Mouse (Mus musculus): Measurements from ENCODE around the gene Cdc42ep4. TPM values are rescaled to one million over a fixed set of nuclear protein-coding genes. Genes with fewer than 3 reads are reported as not detected.

The Cdc42ep4 gene
- polyA plus RNA-seq, 1 experiment = not detected

DNA sequence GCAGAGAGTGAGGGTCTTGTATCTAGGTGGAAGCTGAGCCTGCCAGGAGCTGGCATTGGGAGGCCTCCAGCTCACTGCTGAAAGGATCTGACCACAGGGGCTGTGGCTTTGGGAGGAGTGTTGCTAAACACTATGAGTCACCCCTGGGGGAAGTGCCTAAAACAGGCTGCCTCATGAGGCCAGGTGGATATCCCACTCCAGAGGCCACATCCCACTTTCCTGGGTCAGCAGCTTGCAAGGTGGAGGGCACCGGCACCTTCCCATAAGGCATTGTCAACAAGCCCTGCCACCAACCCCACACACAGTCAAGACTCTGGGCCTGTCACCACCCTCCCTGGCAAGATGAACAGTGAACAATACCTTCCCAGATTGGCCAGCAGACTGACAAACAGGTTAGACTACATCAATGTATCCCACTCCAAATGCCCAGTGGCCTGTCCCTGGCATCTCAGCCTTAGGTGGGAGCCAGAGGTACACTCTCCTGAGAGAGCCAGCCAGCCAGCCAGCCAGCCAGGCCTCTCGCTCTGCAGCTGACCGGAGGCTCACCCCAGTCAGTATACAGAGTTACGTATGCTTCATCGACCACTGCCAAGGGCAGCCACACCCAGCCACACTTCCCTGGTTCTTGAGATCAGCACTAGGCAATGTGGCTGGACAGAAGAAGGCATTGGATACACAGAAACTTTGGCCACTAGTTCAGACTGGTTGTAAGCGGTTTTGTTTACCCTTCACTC is 17.9 kb downstream of the Cdc42ep4 start:
- no peak overlapping the region for H3K27ac ChIP-seq (ENCODE audit: insufficient read depth, low read depth, low read length)

DNA sequence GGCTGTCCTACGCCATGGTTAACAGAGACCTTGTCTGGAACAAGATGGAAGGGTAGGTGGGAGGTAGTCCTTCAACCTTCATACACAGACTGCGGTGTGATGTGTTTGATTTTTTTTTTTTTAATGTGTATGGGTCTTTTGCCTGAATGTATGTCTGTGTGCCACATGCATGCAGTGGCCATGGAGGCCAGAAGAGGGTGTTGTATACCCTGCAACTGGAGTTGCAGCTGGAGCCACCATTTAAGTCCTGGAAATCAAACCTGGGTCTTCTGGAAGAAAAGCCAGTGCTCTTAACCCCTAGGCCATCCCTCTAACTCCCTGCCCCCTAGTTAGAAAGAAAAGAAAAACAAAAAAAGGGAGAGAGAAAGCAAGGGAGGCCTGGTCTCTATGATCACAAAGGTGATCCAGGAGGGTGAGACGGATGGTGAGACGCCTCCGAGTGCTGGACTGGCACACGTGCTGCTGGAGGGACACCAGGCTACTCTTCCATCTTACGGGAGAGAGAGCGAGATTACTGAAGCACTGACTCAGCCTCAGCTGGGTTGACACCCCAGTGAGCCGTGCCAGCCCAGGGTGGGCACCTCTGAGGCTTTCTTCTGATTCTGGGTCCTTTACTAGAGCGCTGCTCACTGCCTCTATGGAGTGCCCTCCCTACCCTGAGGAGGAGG is 19.6 kb downstream of the Cdc42ep4 start:
- no peak overlapping the region for H3K4me3 ChIP-seq (ENCODE audit: insufficient read depth, low read depth, low read length)
- WGBS = 80% methylated on average over 10 of the region's 10 CpGs
- peaks cover 20% of the 10 kb centered on the region for H3K4me1 ChIP-seq (ENCODE audit: control insufficient read depth, insufficient read depth, low read length)
- H3K27ac ChIP-seq (ENCODE audit: insufficient read depth, low read depth, low read length) = no peak overlapping the region
- no peak for TF ChIP-seq CTCF (IDR thresholded peaks at IDR 0.05; ENCODE audit: insufficient read depth, low read depth, low read length)
- no peak for TF ChIP-seq POLR2A (IDR thresholded peaks at IDR 0.05; ENCODE audit: insufficient read depth, low read depth, low read length)

More for the DNA sequence above, 17.9 kb downstream of the Cdc42ep4 start:
- H3K4me3 ChIP-seq (ENCODE audit: insufficient read depth, low read depth, low read length) = no peak overlapping the region
- peaks cover 18% of the 10 kb centered on the region for H3K4me1 ChIP-seq (ENCODE audit: control insufficient read depth, insufficient read depth, low read length)
- WGBS = 68% methylated on average over 6 of the region's 6 CpGs
- TF ChIP-seq POLR2A (IDR thresholded peaks at IDR 0.05; ENCODE audit: insufficient read depth, low read depth, low read length) (no peak), CTCF (IDR thresholded peaks at IDR 0.05; ENCODE audit: insufficient read depth, low read depth, low read length) (no peak)

DNA sequence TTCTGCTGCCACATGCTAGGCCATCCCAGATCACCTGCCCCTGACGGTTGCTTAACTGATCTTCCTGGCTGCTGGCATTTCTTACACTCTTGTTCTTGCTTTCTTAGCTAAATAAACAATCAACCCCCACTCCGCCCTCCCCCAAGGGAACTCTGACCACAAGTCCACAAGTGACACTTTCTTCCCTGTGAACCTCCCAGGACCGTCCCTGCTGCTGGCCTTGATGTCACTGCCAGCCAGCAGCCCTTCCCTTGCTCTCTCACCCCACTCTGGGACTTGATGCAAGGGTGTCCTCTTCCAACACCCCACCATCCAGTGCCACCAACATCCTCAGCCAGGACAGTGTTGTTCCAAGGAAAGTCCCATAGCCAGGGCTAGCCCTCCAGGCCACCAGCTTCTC is 20.8 kb downstream of the Cdc42ep4 start:
- WGBS = 81% methylated on average over 3 of the region's 3 CpGs
- Histone ChIP-seq H3K4me3 (ENCODE audit: insufficient read depth, low read depth, low read length) (no peak overlapping the region), H3K27ac (ENCODE audit: insufficient read depth, low read depth, low read length) (no peak overlapping the region), H3K4me1 (ENCODE audit: control insufficient read depth, insufficient read depth, low read length) (peaks cover 26% of the 10 kb centered on the region)
- TF ChIP-seq CTCF (IDR thresholded peaks at IDR 0.05; ENCODE audit: insufficient read depth, low read depth, low read length) (no peak), POLR2A (IDR thresholded peaks at IDR 0.05; ENCODE audit: insufficient read depth, low read depth, low read length) (no peak)

DNA sequence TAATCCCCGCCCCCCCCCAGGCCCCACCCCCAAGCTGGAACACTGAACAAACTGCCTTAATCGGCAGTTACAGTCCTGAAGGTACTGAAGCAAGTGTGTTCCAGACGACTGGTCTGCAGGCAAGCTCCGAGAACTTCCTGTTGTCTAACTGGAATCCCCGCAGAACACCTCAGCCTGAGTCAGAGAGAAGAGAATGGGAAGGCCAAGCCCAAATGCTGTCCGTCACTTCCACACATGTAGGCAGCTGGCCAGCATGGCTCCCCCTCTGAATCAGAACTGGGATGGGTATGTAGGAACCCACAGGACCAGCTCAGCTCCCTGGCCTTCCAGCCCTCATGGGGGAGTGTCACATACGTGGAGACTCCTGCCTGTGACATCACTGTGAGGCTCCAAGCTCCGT is 21.8 kb downstream of the Cdc42ep4 start:
- Histone ChIP-seq H3K4me3 (ENCODE audit: insufficient read depth, low read depth, low read length) (no peak overlapping the region), H3K4me1 (ENCODE audit: control insufficient read depth, insufficient read depth, low read length) (peaks cover 33% of the 10 kb centered on the region), H3K27ac (ENCODE audit: insufficient read depth, low read depth, low read length) (no peak overlapping the region)
- WGBS = 70% methylated on average over 8 of the region's 8 CpGs
- TF ChIP-seq CTCF (IDR thresholded peaks at IDR 0.05; ENCODE audit: insufficient read depth, low read depth, low read length) (no peak), POLR2A (IDR thresholded peaks at IDR 0.05; ENCODE audit: insufficient read depth, low read depth, low read length) (no peak)

DNA sequence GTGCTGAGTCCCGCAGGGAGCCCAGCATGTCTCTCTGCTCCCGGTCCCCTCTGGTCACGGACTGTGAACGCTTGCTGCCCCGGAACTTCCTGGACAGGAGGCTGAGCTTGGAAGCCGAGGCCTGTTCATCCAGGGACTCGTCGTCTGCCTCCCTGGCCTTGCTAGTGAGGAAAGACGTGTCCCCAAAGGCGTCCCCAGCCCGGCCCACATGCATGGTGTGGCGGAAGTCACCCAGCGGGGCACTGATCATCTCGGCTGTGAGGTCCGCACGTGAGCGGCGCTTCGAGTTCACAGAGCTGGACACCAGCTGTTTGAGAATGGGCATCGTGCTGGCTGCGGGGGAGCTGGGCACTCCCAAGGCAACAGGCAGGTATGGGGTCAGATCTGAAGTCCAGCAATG is 22.4 kb downstream of the Cdc42ep4 start:
- no peak for TF ChIP-seq CTCF (IDR thresholded peaks at IDR 0.05; ENCODE audit: insufficient read depth, low read depth, low read length)
- TF ChIP-seq POLR2A (IDR thresholded peaks at IDR 0.05; ENCODE audit: insufficient read depth, low read depth, low read length) = no peak
- WGBS = 83% methylated on average over 21 of the region's 21 CpGs
- H3K4me3 ChIP-seq (ENCODE audit: insufficient read depth, low read depth, low read length) = no peak overlapping the region
- no peak overlapping the region for H3K27ac ChIP-seq (ENCODE audit: insufficient read depth, low read depth, low read length)
- peaks cover 31% of the 10 kb centered on the region for H3K4me1 ChIP-seq (ENCODE audit: control insufficient read depth, insufficient read depth, low read length)

DNA sequence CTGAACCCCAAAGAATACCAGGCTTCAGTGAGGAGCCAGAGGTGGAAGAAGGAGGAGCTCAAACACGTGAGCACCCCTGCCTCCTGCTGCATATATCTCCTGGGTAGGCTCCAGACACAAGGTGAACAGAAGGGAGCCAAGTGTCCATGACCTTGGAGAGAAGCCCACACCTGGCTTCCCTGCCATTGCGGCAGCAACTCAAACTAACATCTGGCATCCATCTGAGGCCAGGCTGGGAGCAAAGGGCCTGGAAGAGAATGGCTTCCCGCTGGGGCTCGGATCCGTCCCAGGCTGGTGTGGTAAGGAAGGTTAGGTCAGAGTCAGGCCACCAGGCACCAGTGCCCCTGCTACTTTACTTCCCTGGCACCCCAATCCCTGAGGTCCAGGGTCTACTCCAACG is 23.7 kb downstream of the Cdc42ep4 start:
- peaks cover 23% of the 10 kb centered on the region for H3K4me1 ChIP-seq (ENCODE audit: control insufficient read depth, insufficient read depth, low read length)
- WGBS = 77% methylated on average over 6 of the region's 6 CpGs
- TF ChIP-seq POLR2A (IDR thresholded peaks at IDR 0.05; ENCODE audit: insufficient read depth, low read depth, low read length) (no peak), CTCF (IDR thresholded peaks at IDR 0.05; ENCODE audit: insufficient read depth, low read depth, low read length) (no peak)
- no peak overlapping the region for H3K27ac ChIP-seq (ENCODE audit: insufficient read depth, low read depth, low read length)
- H3K4me3 ChIP-seq (ENCODE audit: insufficient read depth, low read depth, low read length) = no peak overlapping the region

DNA sequence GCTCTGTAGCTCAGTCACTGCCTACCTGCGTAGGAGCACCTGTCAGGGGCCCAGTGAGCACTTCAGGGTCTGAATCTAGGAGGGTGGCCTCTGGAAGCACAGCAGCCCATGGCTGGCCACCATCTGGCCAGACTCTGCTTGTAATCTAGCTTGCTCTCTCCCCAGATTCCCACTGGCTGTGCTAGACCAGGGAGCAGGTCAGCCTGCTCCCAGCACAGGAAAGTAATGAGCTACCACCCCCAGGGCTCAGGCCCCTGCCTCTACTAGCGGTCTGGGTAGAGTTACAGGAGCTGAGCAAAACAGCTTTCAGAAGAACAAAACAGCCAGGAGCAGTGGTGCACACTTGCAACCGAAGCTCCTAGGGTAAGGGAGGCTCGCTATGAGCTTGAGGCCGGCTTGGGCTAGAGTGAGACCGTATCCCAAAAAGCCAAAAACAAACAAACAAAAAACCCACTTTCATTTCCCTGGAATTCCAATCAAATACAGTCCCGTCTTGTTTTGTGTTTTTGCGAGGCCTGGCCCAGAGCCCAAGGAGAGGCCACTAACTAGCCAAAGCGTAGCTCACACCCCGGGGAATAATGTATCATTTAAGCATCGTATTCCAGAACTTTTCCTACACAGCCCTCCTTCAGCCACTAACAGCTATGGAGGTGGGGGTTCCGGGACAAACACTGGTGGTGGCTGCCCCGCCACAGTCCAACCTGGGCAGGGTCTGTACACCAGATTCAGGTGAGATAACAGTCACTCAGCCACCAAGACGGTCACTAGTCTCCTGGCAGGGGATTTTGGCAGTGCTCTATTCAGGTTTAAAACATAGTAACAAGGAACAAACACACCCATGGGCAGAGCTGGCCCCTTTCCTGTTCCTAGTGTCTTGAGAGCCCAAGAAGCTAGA is 24.4 kb downstream of the Cdc42ep4 start:
- Histone ChIP-seq H3K27ac (ENCODE audit: insufficient read depth, low read depth, low read length) (no peak overlapping the region), H3K4me3 (ENCODE audit: insufficient read depth, low read depth, low read length) (no peak overlapping the region), H3K4me1 (ENCODE audit: control insufficient read depth, insufficient read depth, low read length) (peaks cover 24% of the 10 kb centered on the region)
- 74% methylated on average over 14 of the region's 14 CpGs for WGBS
- TF ChIP-seq CTCF (IDR thresholded peaks at IDR 0.05; ENCODE audit: insufficient read depth, low read depth, low read length) = no peak
- no peak for TF ChIP-seq POLR2A (IDR thresholded peaks at IDR 0.05; ENCODE audit: insufficient read depth, low read depth, low read length)

DNA sequence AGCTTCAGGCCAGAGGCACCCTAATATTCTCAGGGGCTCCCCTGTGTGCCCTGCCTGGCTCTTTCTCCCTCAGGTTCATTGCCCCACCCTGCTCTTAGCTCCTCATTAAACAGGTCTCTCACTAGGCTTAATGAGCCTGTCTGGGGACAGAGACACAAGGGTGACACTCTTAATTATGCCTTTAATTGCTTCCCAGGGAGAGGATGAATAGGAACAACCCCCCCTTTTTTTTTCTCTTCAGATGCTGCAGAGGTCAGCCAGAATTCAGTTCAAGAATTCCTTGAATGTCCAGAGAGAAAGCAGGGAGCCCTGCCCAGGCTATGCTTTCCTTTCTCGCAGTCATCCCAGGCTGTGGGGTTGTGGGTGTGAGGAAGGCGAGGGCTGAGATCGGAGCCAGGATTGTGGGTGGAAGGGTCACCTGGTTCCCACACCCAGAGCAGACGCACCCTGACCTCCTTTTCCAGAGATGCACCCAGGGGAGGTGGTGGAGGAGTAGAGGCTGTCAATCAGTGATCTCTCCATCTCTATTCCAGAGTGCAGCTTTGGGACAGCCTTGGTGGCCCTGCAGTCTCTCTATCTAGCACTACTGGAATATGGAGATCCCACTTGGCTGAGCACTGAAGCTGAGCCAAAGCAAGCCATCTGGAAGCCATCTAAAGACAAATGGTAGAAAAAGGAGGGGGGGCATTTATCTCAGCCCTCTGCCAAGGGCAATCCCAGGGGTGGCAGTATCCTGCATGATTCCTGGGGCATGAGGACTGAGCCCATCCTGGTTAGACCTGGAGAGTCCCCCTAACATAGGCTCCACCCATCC is 26.2 kb downstream of the Cdc42ep4 start:
- TF ChIP-seq POLR2A (IDR thresholded peaks at IDR 0.05; ENCODE audit: insufficient read depth, low read depth, low read length) = no peak
- TF ChIP-seq CTCF (IDR thresholded peaks at IDR 0.05; ENCODE audit: insufficient read depth, low read depth, low read length) = no peak
- Histone ChIP-seq H3K4me1 (ENCODE audit: control insufficient read depth, insufficient read depth, low read length) (peaks cover 25% of the 10 kb centered on the region), H3K27ac (ENCODE audit: insufficient read depth, low read depth, low read length) (no peak overlapping the region), H3K4me3 (ENCODE audit: insufficient read depth, low read depth, low read length) (no peak overlapping the region)
- WGBS = 72% methylated on average over 4 of the region's 4 CpGs

Data from olfactory bulb, adult 2 months (tissue).